Mouse (Mus musculus) cerebellum, adult (tissue): ENCODE results near the gene Sh3glb2.

ENCODE experiments used
- ATAC-seq: cut with Nextera tagmentation; 2 replicates; pipeline ENCODE4 v1.9.2; 2017; ENCODE audit warnings: mild to moderate bottlenecking, moderate library complexity, mixed read lengths; ENCODE audit not compliant: insufficient number of reproducible peaks, low FRiP score, low TSS enrichment

The Sh3glb2 gene

DNA sequence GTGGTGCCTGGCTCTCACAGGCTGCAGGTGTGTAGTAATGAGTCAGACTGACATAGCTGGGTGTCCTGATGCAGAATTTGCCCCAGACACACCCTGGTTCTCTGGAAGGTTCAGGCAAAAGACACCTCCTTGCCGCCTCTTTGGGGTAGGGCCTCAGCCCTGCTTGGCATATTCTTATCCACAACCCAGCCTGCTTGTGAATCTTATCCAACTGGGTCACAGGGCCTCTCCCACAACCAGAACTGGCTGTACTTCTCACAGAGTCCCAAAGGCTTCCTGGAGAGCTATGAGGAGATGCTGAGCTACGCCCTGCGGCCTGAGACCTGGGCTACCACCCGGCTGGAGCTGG is 22.2 kb upstream of the Sh3glb2 start:
- no peak for ATAC-seq

- no peak for ATAC-seq
Observed at GRCm38 (mm10) chr2:30380564-30381376, 21.6 kb upstream of the Sh3glb2 start.

GRCm38 (mm10) chr2:30379307-30379706 is 20.2 kb upstream of the Sh3glb2 start:
- ATAC-seq, result no peak

DNA sequence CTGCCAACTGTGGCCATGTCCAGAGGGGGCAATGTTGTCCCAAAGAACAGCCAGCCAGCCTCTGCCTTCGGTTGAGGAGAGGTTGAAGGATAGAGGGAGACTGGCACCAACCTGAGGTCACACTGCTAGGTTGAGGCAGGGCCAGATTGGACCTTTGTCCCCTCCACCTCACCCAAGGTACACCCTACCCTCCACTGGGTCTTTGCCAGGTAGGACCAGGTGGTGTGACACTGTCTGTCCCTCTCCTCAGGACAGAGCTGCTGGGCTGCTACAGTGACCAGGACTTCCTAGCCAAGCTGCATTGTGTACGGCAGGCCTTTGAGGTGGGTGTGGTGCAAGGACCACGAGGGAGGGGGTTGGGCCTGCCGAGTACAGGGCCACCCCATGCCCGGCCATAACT is 18.6 kb upstream of the Sh3glb2 start:
- no peak for ATAC-seq

DNA sequence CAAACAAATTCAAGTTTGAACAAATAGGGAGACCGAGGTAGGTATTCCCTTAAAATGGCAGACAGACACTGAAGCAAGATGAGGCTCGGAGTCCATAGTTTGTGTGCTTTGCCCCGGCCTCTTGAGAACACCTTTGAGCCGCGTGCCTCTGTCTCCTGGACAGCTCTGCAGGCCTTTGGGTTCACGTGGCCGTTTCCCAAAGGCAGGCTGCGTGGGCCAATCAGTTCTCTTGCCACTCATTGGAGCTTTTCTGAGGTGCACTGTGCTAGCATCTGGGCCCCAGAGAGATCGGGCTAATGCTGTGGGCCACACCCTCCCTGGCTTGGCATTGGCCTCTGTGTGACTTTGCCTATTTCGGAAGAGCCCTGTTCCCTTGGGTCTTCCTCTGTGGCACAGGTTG is 16.8 kb upstream of the Sh3glb2 start:
- no peak for ATAC-seq

- no peak for ATAC-seq
Observed at GRCm38 (mm10) chr2:30372726-30373125, 13.6 kb upstream of the Sh3glb2 start.

DNA sequence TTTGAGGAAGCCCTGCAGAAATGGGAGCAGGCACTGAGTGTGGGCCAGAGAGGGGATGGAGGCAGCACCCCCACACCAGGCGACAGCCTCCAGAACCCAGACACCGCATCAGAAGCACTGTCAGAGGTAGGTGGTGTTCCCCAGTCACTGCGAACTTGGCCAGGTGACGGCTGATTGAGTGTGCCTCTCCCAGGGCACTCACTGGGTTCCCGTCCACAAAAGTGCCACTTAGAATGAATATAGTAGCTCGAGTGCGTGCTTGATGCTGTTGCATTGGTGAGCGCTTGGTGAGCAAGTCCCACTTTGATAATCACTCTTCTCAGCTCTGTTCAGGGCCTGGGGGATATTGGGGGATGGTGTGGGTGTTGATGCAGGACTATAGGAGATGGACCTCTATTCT is 12.4 kb upstream of the Sh3glb2 start:
- ATAC-seq, result no peak

- no peak for ATAC-seq
Observed at GRCm38 (mm10) chr2:30366203-30366602, 7.1 kb upstream of the Sh3glb2 start.

- no peak for ATAC-seq
Observed at GRCm38 (mm10) chr2:30365281-30366069, 6.3 kb upstream of the Sh3glb2 start.

- ATAC-seq, result peak; percentile 96
Observed at GRCm38 (mm10) chr2:30363773-30364650, 4.9 kb upstream of the Sh3glb2 start, which contains the start of gene Miga2. Gene Miga2, plus strand, starts transcription at chr2:30364233.

DNA sequence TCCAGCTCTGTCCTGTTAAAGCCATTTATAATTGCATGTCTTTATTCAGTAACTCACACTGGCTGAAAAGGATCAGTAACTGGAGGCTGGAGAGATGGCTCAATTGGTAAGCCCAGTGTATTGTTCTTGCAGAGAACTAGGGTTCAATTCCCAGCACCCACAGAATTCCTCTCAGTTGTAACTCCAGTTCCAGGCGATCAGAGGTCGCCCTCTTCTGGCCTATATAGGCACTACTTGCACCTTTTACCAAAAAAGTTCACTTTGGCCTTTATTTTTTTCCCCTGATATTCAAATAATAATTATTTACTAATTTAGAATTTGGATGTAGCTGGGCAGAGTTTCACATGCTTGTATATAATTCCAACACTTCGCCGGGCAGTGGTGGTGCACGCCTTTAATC is 3.7 kb upstream of the Sh3glb2 start:
- ATAC-seq, result no peak

DNA sequence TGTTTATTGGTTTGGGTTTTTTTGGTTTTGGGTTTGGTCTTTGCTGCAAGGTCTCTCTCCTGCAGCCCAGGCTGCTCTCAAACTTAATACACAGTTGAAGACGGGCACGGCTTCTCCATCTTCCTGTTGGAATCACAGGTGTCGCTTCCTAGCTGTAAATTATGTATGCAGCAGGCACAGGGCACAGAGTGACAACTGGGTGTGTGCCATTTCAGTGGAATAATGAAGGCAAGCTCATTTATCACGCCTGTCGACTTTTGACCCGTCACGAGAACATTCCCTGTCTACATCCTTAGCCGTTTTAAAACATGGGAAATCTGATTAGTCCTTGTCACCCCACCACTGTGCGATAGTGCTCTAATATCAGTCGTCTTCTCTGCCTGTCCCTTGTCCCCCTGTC is 1.5 kb upstream of the Sh3glb2 start:
- ATAC-seq, result no peak

DNA sequence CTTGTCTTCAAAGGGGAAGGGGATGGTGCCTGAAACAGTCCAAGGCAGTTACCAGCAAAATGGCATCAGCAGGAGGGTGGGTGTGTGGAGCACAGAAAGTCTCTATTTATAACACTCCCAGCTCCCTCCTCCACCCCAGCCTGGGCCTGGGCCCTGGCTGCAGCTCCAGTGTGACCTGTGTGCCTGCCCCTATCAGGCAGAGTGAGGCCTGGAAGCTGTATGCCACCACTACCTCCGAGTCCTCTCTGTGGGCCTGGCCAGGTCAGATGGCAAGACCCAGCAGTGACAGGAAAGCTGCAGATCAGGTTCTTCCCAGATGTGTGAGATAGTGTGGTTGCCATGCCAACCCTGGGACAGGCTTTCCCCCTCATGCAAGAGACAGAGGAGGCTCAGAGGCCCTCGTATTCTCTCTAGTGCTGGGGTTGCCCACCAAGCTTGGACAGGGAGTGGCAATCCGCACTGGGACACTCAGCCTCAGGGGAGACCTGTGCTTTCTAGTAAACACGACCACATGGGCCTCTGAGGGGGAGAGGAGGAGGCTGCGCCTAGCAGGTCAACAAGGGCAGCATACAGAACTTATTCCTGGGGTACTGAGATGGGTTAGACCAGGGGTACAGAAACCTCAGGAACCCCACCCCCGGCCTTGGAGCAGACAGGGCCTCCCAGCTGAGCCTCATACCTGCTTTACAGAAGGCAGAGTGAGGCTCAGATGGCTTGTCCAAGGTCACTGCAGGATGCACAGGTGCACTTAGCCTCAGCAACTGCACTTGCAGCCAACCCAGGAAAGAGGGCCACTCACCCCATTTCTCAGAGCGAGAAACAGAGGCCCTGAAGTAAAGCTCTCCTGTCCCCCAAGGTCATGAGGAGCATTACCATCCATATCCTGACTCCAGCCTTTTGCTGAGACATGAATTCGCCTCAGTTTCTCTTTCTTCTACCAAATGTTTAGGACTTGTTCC is 1.3 kb downstream of the Sh3glb2 start:
- no peak for ATAC-seq

- ATAC-seq, result no peak
Observed at GRCm38 (mm10) chr2:30356906-30357305, 2.2 kb downstream of the Sh3glb2 start.

DNA sequence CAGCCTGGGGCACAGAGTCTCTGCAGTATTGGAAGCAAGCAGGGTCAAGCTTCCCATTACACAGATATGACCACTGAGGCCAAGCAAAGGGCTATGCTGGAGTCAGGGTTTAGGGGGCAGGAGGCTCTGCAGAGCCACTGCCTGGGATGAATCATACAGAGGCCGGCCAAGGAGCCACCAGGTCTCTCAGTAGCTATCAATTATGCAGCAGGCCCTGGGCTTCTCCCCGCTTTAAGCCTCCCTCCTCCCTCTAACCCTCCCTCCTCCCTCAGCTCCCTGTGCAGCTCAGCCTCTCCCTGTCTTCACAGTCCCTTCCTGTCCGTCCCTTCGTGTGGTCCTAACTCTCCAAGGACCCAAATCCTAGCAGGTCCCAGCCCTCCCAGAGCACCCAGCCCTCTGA is 2.9 kb downstream of the Sh3glb2 start:
- no peak for ATAC-seq

DNA sequence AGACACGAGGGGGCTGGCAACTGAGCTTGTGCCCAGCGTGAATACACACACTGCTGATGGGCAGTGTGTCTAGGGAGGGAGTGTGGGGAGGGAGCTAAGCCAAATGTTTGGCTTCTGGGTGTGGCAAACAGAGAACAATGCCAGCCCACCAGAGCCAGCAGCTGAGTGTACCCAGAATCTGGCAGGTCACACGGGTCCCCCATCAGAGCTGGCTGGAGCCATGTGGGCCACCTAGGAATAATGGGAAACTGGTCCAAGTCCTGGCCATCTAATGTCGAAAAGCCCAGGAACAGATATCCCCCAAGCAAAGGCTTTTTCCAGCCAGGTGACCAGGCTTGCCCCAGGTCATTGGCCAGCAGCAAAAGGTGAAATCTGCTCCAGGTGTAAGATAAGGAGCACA is 3.3 kb downstream of the Sh3glb2 start:
- 0 out of 2 replicates have a peak, but pooled peaks have one; percentile 22 for ATAC-seq

GRCm38 (mm10) chr2:30351149-30351548 is 8.0 kb downstream of the Sh3glb2 start:
- no peak for ATAC-seq

- no peak for ATAC-seq
Observed at GRCm38 (mm10) chr2:30349196-30349595, 9.9 kb downstream of the Sh3glb2 start.

DNA sequence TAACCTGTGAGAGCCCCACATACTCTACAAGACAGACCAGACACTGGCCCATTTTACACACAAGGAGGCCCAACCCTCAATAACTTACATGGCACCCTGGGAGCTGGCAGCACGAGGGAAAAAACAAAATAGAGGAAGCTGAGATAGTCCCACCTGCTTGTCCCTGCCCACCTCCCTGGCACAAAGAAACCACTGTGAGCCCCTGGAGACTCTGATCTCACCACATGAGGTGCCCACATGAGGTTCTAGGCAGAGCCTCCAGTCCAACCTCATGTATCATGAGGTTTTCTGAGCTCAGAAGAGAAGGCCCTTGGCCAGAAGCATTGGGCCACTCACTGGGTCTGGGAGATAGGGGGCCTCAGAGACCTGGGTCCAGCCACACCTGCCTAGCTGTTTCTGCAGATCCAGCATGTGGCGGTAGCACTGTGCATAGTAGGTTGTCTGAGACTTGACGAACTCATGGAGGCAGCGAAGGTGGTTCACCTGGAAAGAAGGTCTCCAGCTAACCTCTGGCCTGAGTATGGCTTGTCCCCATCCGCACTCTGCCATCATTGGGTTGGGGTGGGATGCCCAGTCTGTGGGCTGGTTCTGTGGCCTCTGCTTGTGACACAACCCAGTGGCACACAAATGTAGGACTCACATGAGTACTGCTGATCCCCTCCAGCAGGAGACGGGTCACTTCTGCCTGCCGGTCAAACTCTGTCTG is 13.0 kb downstream of the Sh3glb2 start:
- no peak for ATAC-seq
